Comparison of ENCODE assay signal across 22 mouse cellular contexts in genomic region chr5:54006845-54007244, GRCm38 (mm10). TPM values are rescaled to one million over a fixed set of nuclear protein-coding genes. Genes with fewer than 3 reads are reported as not detected.
DNase-seq lines count a peak whose midpoint lies in the region; ATAC-seq lines count a peak whose summit lies in the region.
"Had no signal": no experiment of that assay in that cellular context is flagged by ENCODE, and none has a peak within 500 bp of the region (broad histone marks: within the 10 kb centered on the region; RNA-seq: fewer than 3 reads in every experiment).

No protein-coding gene starts in this region.

- H3K27me3 ChIP-seq in midbrain, embryonic 11.5 days (ENCODE audit: control insufficient read depth, insufficient read depth, low read length): no peaks in the 10 kb centered on the region
- H3K27me3 ChIP-seq in midbrain, embryonic 10.5 days (ENCODE audit: low read depth, poor library complexity, severe bottlenecking): no peaks in the 10 kb centered on the region
- H3K27me3 ChIP-seq in liver, embryonic 13.5 days: no peaks in the 10 kb centered on the region
- H3K27me3 ChIP-seq: embryonic facial prominence, embryonic 15.5 days; forebrain, embryonic 15.5 days; heart, embryonic 15.5 days; hindbrain, embryonic 13.5 days; Patski had no signal

- 94% methylated on average over 1 of the region's 1 CpGs for WGBS in midbrain, embryonic 11.5 days
- 97% methylated on average over 1 of the region's 1 CpGs for WGBS in midbrain, embryonic 10.5 days
- WGBS in liver, embryonic 13.5 days (ENCODE audit: insufficient replicate concordance): 59% methylated on average over 1 of the region's 1 CpGs

- no peak overlapping the region for H3K9ac ChIP-seq in midbrain, embryonic 11.5 days (ENCODE audit: low read length)
- no peak overlapping the region for H3K9ac ChIP-seq in liver, embryonic 13.5 days
- H3K9ac ChIP-seq: embryonic facial prominence, embryonic 15.5 days; forebrain, embryonic 15.5 days; heart, embryonic 15.5 days; hindbrain, embryonic 13.5 days had no signal

- no peaks in the 10 kb centered on the region for H3K9me3 ChIP-seq in midbrain, embryonic 11.5 days (ENCODE audit: control insufficient read depth, low read length)
- H3K9me3 ChIP-seq in midbrain, embryonic 10.5 days (replicated peaks): no peaks in the 10 kb centered on the region
- H3K9me3 ChIP-seq in liver, embryonic 13.5 days (replicated peaks): no peaks in the 10 kb centered on the region
- H3K9me3 ChIP-seq: embryonic facial prominence, embryonic 15.5 days; forebrain, embryonic 15.5 days; heart, embryonic 15.5 days; hindbrain, embryonic 13.5 days had no signal

- no peak overlapping the region for H3K4me3 ChIP-seq in midbrain, embryonic 11.5 days (ENCODE audit: low read depth, low read length)
- H3K4me3 ChIP-seq in midbrain, embryonic 10.5 days: no peak overlapping the region
- no peak overlapping the region for H3K4me3 ChIP-seq in liver, embryonic 13.5 days (replicated peaks)
- H3K4me3 ChIP-seq: embryonic facial prominence, embryonic 15.5 days; erythroblast, embryonic 14.5 days; forebrain, embryonic 15.5 days; heart, adult 2 months; heart, embryonic 15.5 days; hindbrain, embryonic 13.5 days had no signal

- no peak overlapping the region for H3K27ac ChIP-seq in midbrain, embryonic 11.5 days (ENCODE audit: low read depth, low read length)
- no peak overlapping the region for H3K27ac ChIP-seq in midbrain, embryonic 10.5 days (replicated peaks)
- no peak overlapping the region for H3K27ac ChIP-seq in liver, embryonic 13.5 days
- H3K27ac ChIP-seq: embryonic facial prominence, embryonic 15.5 days; forebrain, embryonic 15.5 days; heart, adult 2 months; heart, embryonic 15.5 days; hindbrain, embryonic 13.5 days; hindbrain, postnatal 0 days had no signal

- no peak for ATAC-seq in midbrain, embryonic 11.5 days (ENCODE audit: low FRiP score)
- ATAC-seq in liver, embryonic 13.5 days (ENCODE audit: low read depth): peak; percentile 66
- peak; percentile 54 for ATAC-seq in megakaryocyte progenitor cell, adult 5-6 weeks (replicated peaks; ENCODE audit: poor library complexity)
- ATAC-seq in CD4-positive, CD25-positive, alpha-beta regulatory T cell, adult 4 months: no peak
- ATAC-seq: activated CD4-positive, CD25-positive, alpha-beta regulatory T cell, adult 4 months; forebrain, embryonic 15.5 days; hindbrain, postnatal 0 days; Patski had no signal

- peaks cover 9% of the 10 kb centered on the region for H3K4me1 ChIP-seq in midbrain, embryonic 11.5 days (ENCODE audit: control insufficient read depth, insufficient read depth, low read length)
- H3K4me1 ChIP-seq in midbrain, embryonic 10.5 days: peaks cover 12% of the 10 kb centered on the region
- peaks cover 19% of the 10 kb centered on the region for H3K4me1 ChIP-seq in liver, embryonic 13.5 days (replicated peaks)

- H3K36me3 ChIP-seq in midbrain, embryonic 11.5 days (ENCODE audit: control insufficient read depth, insufficient read depth, low read length): no peaks in the 10 kb centered on the region
- no peaks in the 10 kb centered on the region for H3K36me3 ChIP-seq in midbrain, embryonic 10.5 days
- H3K36me3 ChIP-seq in liver, embryonic 13.5 days: no peaks in the 10 kb centered on the region
- H3K36me3 ChIP-seq: embryonic facial prominence, embryonic 15.5 days; forebrain, embryonic 15.5 days; heart, embryonic 15.5 days; hindbrain, embryonic 13.5 days had no signal

- peak; percentile 14 for DNase-seq in midbrain, embryonic 11.5 days (ENCODE audit: low spot score, missing footprints)
- DNase-seq in midbrain, embryonic 10.5 days (ENCODE audit: low spot score): no peak
- no peak for DNase-seq in liver, embryonic 13.5 days
- DNase-seq in cerebellum, adult 11-12 months: no peak
- DNase-seq: adrenal gland, postnatal 25 days; cerebellum, adult 8-10 months; cerebellum, postnatal 14 days; embryo, embryonic 11 days; gastrocnemius, postnatal 10 days; heart, adult 2 months; heart, postnatal 14 days had no signal

- H3K4me2 ChIP-seq in midbrain, embryonic 11.5 days: no peak overlapping the region
- H3K4me2 ChIP-seq in liver, embryonic 13.5 days: no peak overlapping the region
- H3K4me2 ChIP-seq: embryonic facial prominence, embryonic 15.5 days; forebrain, embryonic 15.5 days; heart, embryonic 11.5 days; heart, embryonic 15.5 days; hindbrain, embryonic 13.5 days had no signal

RNA-seq across cellular contexts. Expression of gene Stim2, which starts 8.5 kb away (rescaled TPM):
- 23.1 and 24.0 TPM in 2 replicates for polyA plus RNA-seq in midbrain, embryonic 11.5 days (2014; fragmentation: Nextera tagmentation; extraction: Ambion mirVana)
- polyA plus RNA-seq in midbrain, embryonic 10.5 days (2016; fragmentation: Nextera tagmentation; extraction: Ambion mirVana): 12.5 and 16.7 TPM in 2 replicates
- 4.8 and 5.6 TPM in 2 replicates for polyA plus RNA-seq in liver, embryonic 13.5 days (2015; fragmentation: Nextera tagmentation; extraction: Ambion mirVana)
- total RNA-seq in megakaryocyte progenitor cell, adult 5-6 weeks (2015): 19.6 and 20.6 TPM in 2 replicates
- total RNA-seq in megakaryocyte progenitor cell, adult 5-6 weeks (2017): 20.2 and 21.7 TPM in 2 replicates
- polyA plus RNA-seq in CD4-positive, CD25-positive, alpha-beta regulatory T cell, adult 4 months (2017; shearing (Covaris generic)): 10 to 100 TPM; 20.9 to 27.9 TPM

Comparison
In these comparisons a context has a peak if more than half of its experiments do, and no peak if none do; other contexts are left out.
1. ATAC-seq: peak in liver, embryonic 13.5 days (single experiment) and megakaryocyte progenitor cell, adult 5-6 weeks (single experiment); none in midbrain, embryonic 11.5 days (single experiment) and CD4-positive, CD25-positive, alpha-beta regulatory T cell, adult 4 months (single experiment).